Mouse (Mus musculus) spleen, adult 10 weeks (tissue): ENCODE results near the gene Gstp3. TPM values are rescaled to one million over a fixed set of nuclear protein-coding genes. Genes with fewer than 3 reads are reported as not detected.

Experiments used
- polyA plus RNA-seq: library from polyadenylated mRNA; stranded (reverse); fragments of 350-450 nt; fragmentation: Illumina TruSeq; extraction: RNeasy Lipid Tissue Mini Kit (QIAGEN cat#74804); gene quantifications from one replicate; pipeline ENCODE4 v1.2.3, GENCODE M21; 2015; ENCODE audit warnings: low replicate concordance; ENCODE audit not compliant: insufficient read depth

Gene Gstp3
- 9.2 TPM for polyA plus RNA-seq

DNA sequence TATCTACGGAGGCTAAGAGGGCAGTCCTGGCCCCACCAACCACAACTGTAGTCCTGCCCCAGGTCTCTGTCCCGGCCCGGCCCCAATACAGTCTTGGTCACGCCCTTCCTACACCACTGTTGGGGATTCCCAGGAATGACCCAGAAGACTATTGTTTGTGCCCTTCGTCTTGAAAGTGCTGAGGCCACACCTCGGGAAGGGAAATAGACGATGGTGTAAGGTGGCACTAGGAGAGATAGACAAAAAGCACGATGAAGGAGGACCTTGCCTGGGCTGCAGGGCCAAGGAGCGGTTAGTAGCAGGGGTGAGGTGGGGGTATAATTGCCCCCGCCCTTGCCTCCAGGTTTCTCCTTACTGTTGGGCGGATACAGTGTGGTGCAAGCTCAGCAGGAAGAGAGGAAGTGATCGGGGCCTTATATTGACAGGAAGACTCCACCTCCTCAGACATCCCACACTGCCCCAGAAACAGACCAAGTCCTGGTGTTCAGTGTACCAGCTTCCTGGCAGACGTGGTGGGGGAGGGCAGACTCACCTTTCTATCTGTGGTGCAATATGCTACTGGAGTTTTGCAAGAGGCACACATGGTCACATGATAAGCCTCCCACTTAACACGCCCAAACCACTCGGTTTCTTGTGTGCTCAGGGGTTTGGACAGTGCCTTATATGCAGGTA is at the start of gene Gstp3:
Gene Gstp3 (minus strand): TSS at position 501 of the 672 bp plus-strand sequence.

GRCm38 (mm10) chr19:4099837-4100717 is 40.7 kb upstream of the Gstp3 start, which contains the start of gene Pitpnm1:
Gene Pitpnm1 (plus strand): TSS chr19:4099998.

GRCm38 (mm10) chr19:4096642-4097440 is 37.5 kb upstream of the Gstp3 start, which contains the start of gene Cdk2ap2:
Gene Cdk2ap2 (plus strand): TSS chr19:4097182.

DNA sequence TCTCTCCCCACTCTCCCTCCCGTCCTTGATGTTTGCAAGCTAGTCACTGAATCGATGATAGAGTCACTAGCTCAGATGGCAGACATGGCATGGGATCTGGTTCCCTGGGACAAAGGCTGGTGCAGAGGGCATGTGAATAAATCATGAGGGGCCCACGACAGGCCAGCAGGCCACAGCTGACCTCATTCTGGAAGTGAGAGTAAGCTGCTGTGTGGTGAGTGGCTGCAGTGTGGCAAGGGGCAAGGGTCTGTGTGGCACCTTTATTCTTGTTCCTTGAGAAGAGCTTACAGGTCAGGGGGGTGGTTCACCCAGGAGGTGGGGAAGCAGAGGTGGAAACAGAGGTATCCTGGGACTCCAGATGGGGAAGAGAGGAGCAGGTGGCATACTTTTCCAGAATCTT is 22.0 kb upstream of the Gstp3 start, which contains the start of gene Cabp2:
Gene Cabp2 (plus strand): TSS at position 185 of the 400 bp plus-strand sequence.

DNA sequence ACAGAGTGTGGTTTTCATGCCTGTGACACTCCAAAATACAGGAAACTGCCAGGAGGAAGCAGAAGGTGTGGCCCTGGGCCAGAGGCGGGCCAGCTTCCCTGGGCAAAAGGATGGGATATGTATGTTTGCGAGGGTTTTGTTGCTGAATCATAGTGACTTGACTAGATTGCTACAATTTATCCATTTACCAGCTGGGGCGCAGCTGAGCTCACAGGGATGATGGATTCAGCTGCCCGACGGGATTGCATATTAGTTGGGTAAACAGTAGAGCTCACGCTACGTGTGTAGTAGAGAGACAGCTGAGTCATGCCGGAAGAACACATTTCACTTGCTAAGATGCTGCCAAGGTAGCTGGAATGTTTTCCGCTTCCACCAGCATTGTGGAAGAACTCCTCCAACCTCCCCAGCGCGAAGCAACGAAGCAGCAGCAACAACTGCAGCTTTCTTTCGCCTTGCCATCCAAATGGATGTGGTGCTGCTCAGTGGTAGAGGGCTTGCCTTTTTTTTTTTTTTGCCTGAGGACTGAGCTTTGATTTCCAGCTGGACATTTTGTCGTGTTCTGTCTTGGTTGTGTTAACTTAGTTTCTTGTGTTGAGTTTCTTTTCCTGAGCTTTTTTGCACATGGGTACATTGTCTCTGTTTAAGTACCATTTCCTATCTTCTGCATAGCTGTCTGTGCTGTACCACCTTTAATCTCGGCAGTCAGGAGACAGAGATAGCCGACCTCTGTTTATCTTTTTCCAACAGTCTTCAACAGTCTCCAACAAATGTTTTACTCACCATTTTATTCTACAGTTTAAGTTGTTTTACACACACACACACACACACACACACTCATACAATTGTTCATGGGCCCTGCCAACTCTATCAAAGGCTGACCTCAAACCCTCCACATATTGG is 13.2 kb downstream of the Gstp3 start, which contains the start of gene Gstp2:
Gene Gstp2 (minus strand): TSS at position 58 of the 900 bp plus-strand sequence.

DNA sequence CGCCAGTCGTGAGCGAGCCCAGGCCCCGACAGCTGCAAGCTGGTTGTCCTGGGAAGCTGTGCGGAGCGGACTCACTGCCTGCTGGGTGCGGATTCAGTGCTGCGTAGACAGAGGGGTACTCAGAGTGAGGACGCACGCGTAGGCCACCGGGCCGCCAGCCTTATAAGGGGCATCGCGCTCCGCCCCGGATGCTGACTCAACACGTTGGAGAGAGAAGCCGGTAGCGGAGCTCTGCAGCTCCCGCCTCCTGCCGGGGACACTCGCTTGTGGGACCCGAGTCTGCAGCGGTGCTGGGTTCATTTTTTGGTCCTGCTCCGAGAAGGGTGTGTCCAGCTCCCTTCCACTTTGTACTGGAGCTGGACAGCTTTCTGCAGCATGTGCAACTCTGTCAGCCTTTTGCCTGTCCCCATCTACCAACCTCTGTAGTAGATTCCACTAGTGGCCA is 21.6 kb downstream of the Gstp3 start, which contains the start of gene Gstp1:
Gene Gstp1 (minus strand): TSS at position 198 of the 445 bp plus-strand sequence.

GRCm38 (mm10) chr19:4012432-4013022 is 46.8 kb downstream of the Gstp3 start, which contains the start of gene Ndufv1:
Gene Ndufv1 (minus strand): TSS chr19:4012806.

Other genes starting within 250 kb of the Gstp3 start
- gene Chka, start 207.8 kb downstream of the Gstp3 start, polyA plus RNA-seq = 68.8 TPM
- gene Tcirg1, start 152.4 kb downstream of the Gstp3 start, polyA plus RNA-seq = 55.5 TPM
- 42.9 TPM for gene Ndufs8, start 146.8 kb downstream of the Gstp3 start, polyA plus RNA-seq
- 10.8 TPM for gene Aldh3b1, start 129.8 kb downstream of the Gstp3 start, polyA plus RNA-seq
- 210 TPM for gene Unc93b1, start 124.4 kb downstream of the Gstp3 start, polyA plus RNA-seq
- gene Aldh3b3, start 100.9 kb downstream of the Gstp3 start, polyA plus RNA-seq = not detected
- not detected for gene Aldh3b2, start 87.2 kb downstream of the Gstp3 start, polyA plus RNA-seq
- 2.4 TPM for gene Acy3, start 73.0 kb downstream of the Gstp3 start, polyA plus RNA-seq
- gene Tbx10, start 66.8 kb downstream of the Gstp3 start, polyA plus RNA-seq = not detected
- 4.0 TPM for gene Nudt8, start 59.0 kb downstream of the Gstp3 start, polyA plus RNA-seq
- gene Gm49405, start 58.9 kb downstream of the Gstp3 start, polyA plus RNA-seq = 3.0 TPM
- gene Doc2g, start 56.3 kb downstream of the Gstp3 start, polyA plus RNA-seq = 3.4 TPM
- 41.0 TPM for gene Ndufv1, start 46.8 kb downstream of the Gstp3 start, polyA plus RNA-seq
- 108 TPM for gene Gstp1, start 21.6 kb downstream of the Gstp3 start, polyA plus RNA-seq
- gene Gstp2, start 13.5 kb downstream of the Gstp3 start, polyA plus RNA-seq = 5.3 TPM
- gene Cabp2, start 22.0 kb upstream of the Gstp3 start, polyA plus RNA-seq = not detected
- gene Cdk2ap2, start 37.6 kb upstream of the Gstp3 start, polyA plus RNA-seq = 46.1 TPM
- gene Pitpnm1, start 40.4 kb upstream of the Gstp3 start, polyA plus RNA-seq = 39.9 TPM
- gene Aip, start 66.3 kb upstream of the Gstp3 start, polyA plus RNA-seq = 28.1 TPM
- 0.10 TPM for gene Gpr152, start 80.2 kb upstream of the Gstp3 start, polyA plus RNA-seq
- gene Cabp4, start 84.5 kb upstream of the Gstp3 start, polyA plus RNA-seq = 6.4 TPM
- gene Coro1b, start 89.0 kb upstream of the Gstp3 start, polyA plus RNA-seq = 285 TPM
- gene Ptprcap, start 94.0 kb upstream of the Gstp3 start, polyA plus RNA-seq = 73.4 TPM
- 27.8 TPM for gene Rps6kb2, start 103.8 kb upstream of the Gstp3 start, polyA plus RNA-seq
- 35.2 TPM for gene Carns1, start 115.9 kb upstream of the Gstp3 start, polyA plus RNA-seq
- 187 TPM for gene Tbc1d10c, start 131.7 kb upstream of the Gstp3 start, polyA plus RNA-seq
- gene Ppp1ca, start 132.5 kb upstream of the Gstp3 start, polyA plus RNA-seq = 364 TPM
- gene Rad9a, start 142.1 kb upstream of the Gstp3 start, polyA plus RNA-seq = 41.7 TPM
- 57.2 TPM for gene Clcf1, start 154.7 kb upstream of the Gstp3 start, polyA plus RNA-seq
- gene AC109138.7, start 154.8 kb upstream of the Gstp3 start, polyA plus RNA-seq = not detected
- 91.3 TPM for gene Pold4, start 172.3 kb upstream of the Gstp3 start, polyA plus RNA-seq
- 18.0 TPM for gene Ssh3, start 209.6 kb upstream of the Gstp3 start, polyA plus RNA-seq
- gene Ankrd13d, start 223.6 kb upstream of the Gstp3 start, polyA plus RNA-seq = 3.6 TPM
- 285 TPM for gene Grk2, start 246.7 kb upstream of the Gstp3 start, polyA plus RNA-seq